Mouse (Mus musculus): Measurements from ENCODE around the gene Gale. TPM values are rescaled to one million over a fixed set of nuclear protein-coding genes. Genes with fewer than 3 reads are reported as not detected.

Gene Gale
- 10 to 100 TPM; 15.4 to 16.8 TPM for total RNA-seq (2023)

GRCm38 (mm10) chr4:135963457-135964193 is at the start of gene Gale:
Gale (plus strand) TSS chr4:135963727.

GRCm38 (mm10) chr4:135920304-135921241 is 43.0 kb upstream of the Gale start, which contains the start of gene Fuca1:
Fuca1 (plus strand) TSS chr4:135920735.

GRCm38 (mm10) chr4:135946278-135946658 is 17.3 kb upstream of the Gale start, which contains the start of gene Hmgcl:
Hmgcl (plus strand) TSS chr4:135946448.

DNA sequence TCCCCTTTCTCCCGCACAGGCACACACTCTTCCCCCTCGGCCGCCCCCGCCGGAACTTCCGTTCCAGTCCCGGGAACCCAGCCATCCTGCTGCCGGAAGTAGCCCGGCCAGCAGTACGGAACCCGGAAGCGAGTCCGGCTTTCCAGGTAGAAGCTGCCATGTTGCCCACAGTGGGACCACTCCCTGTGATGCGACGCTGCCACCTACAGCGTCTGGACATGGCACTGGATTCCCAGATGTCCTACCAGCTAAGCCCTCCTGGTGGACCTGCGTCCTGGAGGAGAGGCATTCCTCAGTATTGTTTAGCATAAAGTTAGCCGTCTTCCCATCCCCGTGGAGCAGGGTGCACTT is 9.0 kb downstream of the Gale start, which contains the start of gene Lypla2:
Lypla2 (minus strand) TSS at position 71 of the 351 bp plus-strand sequence.

DNA sequence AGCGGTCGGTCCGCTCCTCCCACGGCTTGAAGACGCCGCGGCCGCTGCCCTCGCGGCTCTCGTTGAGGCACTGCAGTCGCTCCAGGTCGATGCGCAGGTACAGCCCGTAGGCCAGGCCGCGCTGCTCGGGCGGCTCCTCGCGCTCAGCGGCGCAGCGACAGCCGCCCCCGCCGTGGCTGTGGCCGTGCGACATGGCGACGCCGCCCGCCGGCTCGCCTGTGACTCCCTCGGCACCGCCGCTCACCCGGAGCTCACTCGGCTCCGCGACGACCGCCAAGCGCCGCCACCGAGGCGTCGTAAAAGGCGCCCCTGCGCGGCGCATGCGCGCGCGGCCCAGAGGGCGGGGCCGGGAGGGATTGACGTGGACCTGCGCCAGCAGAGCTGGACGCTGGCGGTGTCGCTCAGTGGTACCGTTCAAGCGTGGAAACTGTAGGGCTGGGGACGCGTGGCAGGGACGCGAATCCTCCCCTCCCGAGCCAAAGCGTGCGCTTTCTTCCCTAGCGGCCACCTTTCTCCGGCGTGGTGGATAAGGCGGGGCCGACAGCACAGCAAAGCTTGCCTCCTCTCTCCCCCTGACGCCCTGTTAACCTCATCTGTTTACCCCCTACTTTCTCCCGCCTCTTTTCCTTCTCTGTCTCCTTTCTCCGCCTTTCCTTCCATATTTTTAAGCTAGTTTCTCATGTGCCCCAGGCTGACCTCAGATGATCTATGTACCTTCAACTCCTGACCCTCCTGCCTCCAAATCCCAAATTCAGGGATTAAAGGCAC is 23.6 kb downstream of the Gale start, which contains the start of gene Pithd1:
Pithd1 (minus strand) TSS at position 322 of the 768 bp plus-strand sequence.

Other genes with a start within 250 kb of the Gale start
- not detected for gene Il22ra1, start 235.6 kb upstream of the Gale start, total RNA-seq (2023)
- not detected for gene Myom3, start 204.0 kb upstream of the Gale start, total RNA-seq (2023)
- gene Srsf10, start 108.0 kb upstream of the Gale start, total RNA-seq (2023), result 10 to 100 TPM; 56.8 to 69.4 TPM
- gene Pnrc2, start 89.9 kb upstream of the Gale start, total RNA-seq (2023), result 10 to 100 TPM; 84.4 to 94.3 TPM
- gene Cnr2, start 68.3 kb upstream of the Gale start, total RNA-seq (2023), result 10 to 100 TPM; 32.0 to 36.5 TPM
- gene Fuca1, start 43.0 kb upstream of the Gale start, total RNA-seq (2023), result 100 to 1,000 TPM; 129 to 132 TPM
- 10 to 100 TPM; 52.8 to 65.4 TPM for gene Hmgcl, start 17.3 kb upstream of the Gale start, total RNA-seq (2023)
- 100 to 1,000 TPM; 101 to 106 TPM for gene Lypla2, start 8.9 kb downstream of the Gale start, total RNA-seq (2023)
- gene Pithd1, start 23.5 kb downstream of the Gale start, total RNA-seq (2023), result 10 to 100 TPM; 23.1 to 23.6 TPM
- 10 to 100 TPM; 65.3 to 70.7 TPM for gene Eloa, start 58.0 kb downstream of the Gale start, total RNA-seq (2023)
- 100 to 1,000 TPM; 351 to 354 TPM for gene Rpl11, start 89.7 kb downstream of the Gale start, total RNA-seq (2023)
- 1 to 10 TPM; 3.5 to 7.7 TPM for gene Id3, start 179.8 kb downstream of the Gale start, total RNA-seq (2023)
- 10 to 100 TPM; 90.1 to 92.7 TPM for gene E2f2, start 208.7 kb downstream of the Gale start, total RNA-seq (2023)
- gene Asap3, start 242.6 kb downstream of the Gale start, total RNA-seq (2023), result under 1 TPM; 0.09 to 0.22 TPM